Comparison of ENCODE assay signal across 7 mouse cellular contexts in the genomic region with DNA sequence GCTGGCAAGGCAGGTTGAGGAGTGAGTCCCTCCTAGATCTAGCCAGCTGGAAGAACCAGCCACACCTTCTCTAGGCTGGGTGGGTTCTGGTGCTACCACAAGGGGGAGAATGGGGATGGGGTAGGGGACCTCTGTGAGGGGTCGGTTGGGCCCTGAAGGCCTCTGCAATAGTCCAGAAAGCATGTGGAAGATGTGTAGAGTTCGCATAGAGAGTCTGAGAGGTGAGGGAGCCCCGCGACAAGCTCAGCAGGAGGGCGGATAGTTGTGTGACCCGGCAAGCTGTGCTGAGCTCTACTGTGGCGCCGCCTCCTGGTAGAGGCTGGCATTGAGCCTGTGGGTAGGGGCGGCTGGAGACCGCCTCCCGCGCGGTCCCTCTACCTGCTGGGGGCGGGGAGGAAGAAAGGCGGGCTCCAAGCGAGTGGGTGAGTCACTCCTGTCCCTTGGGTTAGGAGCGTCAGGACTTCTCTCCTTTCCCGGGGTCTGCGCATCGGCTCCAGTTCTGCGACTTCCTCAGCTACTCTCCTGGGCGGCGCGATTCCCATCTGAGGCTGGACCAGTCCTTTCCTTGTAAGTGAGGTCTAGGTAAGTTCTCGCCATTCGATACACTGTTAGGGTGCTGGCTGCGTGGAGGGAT.
DNase-seq lines count a peak whose midpoint lies in the region; ATAC-seq and TF ChIP-seq lines count a peak whose summit lies in the region.

No protein-coding gene starts in this region.

- no peaks in the 10 kb centered on the region for H3K9me3 ChIP-seq in forebrain, embryonic 12.5 days
- H3K9me3 ChIP-seq in hindbrain, postnatal 0 days (ENCODE audit: low read length): no peaks in the 10 kb centered on the region

- H3K27ac ChIP-seq in forebrain, embryonic 12.5 days: no peak overlapping the region
- no peak overlapping the region for H3K27ac ChIP-seq in hindbrain, postnatal 0 days

- DNase-seq in ES-CJ7 (ENCODE audit: low read depth, low spot score): peak; percentile 49
- peak; percentile 61 for DNase-seq in adrenal gland, postnatal 25 days
- DNase-seq in hindbrain, postnatal 0 days (ENCODE audit: low spot score): peak; percentile 35
- DNase-seq in left cerebral cortex, postnatal 10 days (ENCODE audit: extremely low spot score in 1 of 2, low spot score in 2 of 2): peak; percentile 1 to 43
- DNase-seq in right cerebral cortex, postnatal 25 days: peak; percentile 16

- H3K4me3 ChIP-seq in forebrain, embryonic 12.5 days (replicated peaks): peak overlapping the region; percentile 38
- peak overlapping the region; percentile 33 for H3K4me3 ChIP-seq in hindbrain, postnatal 0 days (ENCODE audit: low read length)

- peak; percentile 71; the same call in 1 of the 2 replicates for ATAC-seq in forebrain, embryonic 12.5 days (ENCODE audit: low FRiP score)
- ATAC-seq in hindbrain, postnatal 0 days: peak; percentile 62
- peak; percentile 97 for ATAC-seq in megakaryocyte progenitor cell, adult 5-6 weeks (replicated peaks; ENCODE audit: poor library complexity)

- intact Hi-C loops in left cerebral cortex, postnatal 10 days (cut with DNase I): no loop called here

- 15% methylated on average over 21 of the region's 27 CpGs for WGBS in forebrain, embryonic 12.5 days
- WGBS in hindbrain, postnatal 0 days: 30% methylated on average over 22 of the region's 27 CpGs

- H3K4me1 ChIP-seq in forebrain, embryonic 12.5 days: no peaks in the 10 kb centered on the region
- no peaks in the 10 kb centered on the region for H3K4me1 ChIP-seq in hindbrain, postnatal 0 days (ENCODE audit: insufficient read depth, low read length)

- H3K9ac ChIP-seq in forebrain, embryonic 12.5 days: peak overlapping the region; percentile 17
- H3K9ac ChIP-seq in hindbrain, postnatal 0 days (replicated peaks; ENCODE audit: low read length): no peak overlapping the region

- H3K27me3 ChIP-seq in forebrain, embryonic 12.5 days: no peaks in the 10 kb centered on the region
- H3K27me3 ChIP-seq in hindbrain, postnatal 0 days (ENCODE audit: insufficient read depth, low read length): no peaks in the 10 kb centered on the region

- TF ChIP-seq CTCF in hindbrain, postnatal 0 days (IDR thresholded peaks at IDR 0.05; ENCODE audit: low read depth): peak; percentile 57

- peak overlapping the region; percentile 56 for H3K4me2 ChIP-seq in forebrain, embryonic 12.5 days
- H3K4me2 ChIP-seq in hindbrain, postnatal 0 days (ENCODE audit: low read depth, low read length): peak overlapping the region; percentile 51

- no peaks in the 10 kb centered on the region for H3K36me3 ChIP-seq in forebrain, embryonic 12.5 days (replicated peaks)
- no peaks in the 10 kb centered on the region for H3K36me3 ChIP-seq in hindbrain, postnatal 0 days (ENCODE audit: insufficient read depth, low read length)
